Mouse (Mus musculus): Measurements from ENCODE around the gene Lsamp. TPM values are rescaled to one million over a fixed set of nuclear protein-coding genes. Genes with fewer than 3 reads are reported as not detected.

Gene Lsamp
- polyA plus RNA-seq, 1 experiment from 2014 or later, result 1.3 TPM

DNA sequence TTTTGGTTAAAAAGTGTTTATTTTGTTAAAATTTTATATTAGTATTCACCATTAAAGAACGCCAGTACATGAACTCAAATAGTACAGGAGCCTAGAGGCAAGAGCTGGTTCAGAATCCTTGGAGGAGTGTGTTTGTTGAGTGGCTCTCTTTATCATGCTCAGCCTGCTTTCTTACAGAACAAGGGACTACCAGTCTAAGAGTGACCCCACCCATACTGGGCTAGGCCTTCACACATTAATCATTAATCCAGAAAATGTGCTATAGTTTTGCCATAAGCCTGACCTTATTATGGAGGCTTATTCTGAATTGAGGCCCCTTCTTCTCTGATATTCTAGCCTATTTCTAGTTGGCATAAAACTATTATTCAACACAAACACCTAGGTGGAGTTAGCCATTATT, 52.6 kb downstream of the Lsamp start:
- DNase-seq (ENCODE audit: low spot score) (no peak), ATAC-seq (replicated peaks; ENCODE audit: low FRiP score) (no peak)
- H3K9ac ChIP-seq (ENCODE audit: low read depth, low read length), result no peak overlapping the region
- no peaks in the 10 kb centered on the region for H3K9me3 ChIP-seq (ENCODE audit: control insufficient read depth, low read length)
- no peaks in the 10 kb centered on the region for H3K4me1 ChIP-seq (replicated peaks; ENCODE audit: control insufficient read depth, insufficient read depth, low read length)
- no peaks in the 10 kb centered on the region for H3K36me3 ChIP-seq (ENCODE audit: control insufficient read depth, insufficient read depth, low read length)
- H3K27me3 ChIP-seq (replicated peaks; ENCODE audit: control insufficient read depth, insufficient read depth, low read length), result no peaks in the 10 kb centered on the region
- no peak overlapping the region for H3K4me3 ChIP-seq (ENCODE audit: low read depth, low read length)
- WGBS, result 84% methylated on average over 1 of the region's 1 CpGs
- H3K4me2 ChIP-seq, result no peak overlapping the region
- H3K27ac ChIP-seq (ENCODE audit: low read depth, low read length), result no peak overlapping the region

DNA sequence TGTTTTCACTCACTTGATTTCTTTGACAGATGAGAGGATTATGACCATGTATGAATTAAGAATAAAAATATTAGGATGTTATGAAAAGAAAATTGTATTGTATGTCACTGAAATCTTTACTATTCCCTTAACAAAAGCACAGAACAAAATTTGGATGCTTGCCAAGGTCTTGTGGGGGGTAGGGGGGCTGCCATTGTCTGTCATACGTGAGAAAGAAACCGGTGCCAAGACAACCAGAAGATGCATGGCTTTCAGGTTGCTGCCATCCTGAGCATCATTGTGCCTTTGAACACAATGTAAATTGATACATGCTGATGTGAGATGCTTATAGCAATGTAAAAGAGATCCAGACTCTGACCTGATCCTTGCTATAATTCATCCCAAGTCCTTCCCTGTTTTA, 75.4 kb downstream of the Lsamp start:
- Histone ChIP-seq H3K27ac (ENCODE audit: low read depth, low read length) (no peak overlapping the region), H3K4me1 (replicated peaks; ENCODE audit: control insufficient read depth, insufficient read depth, low read length) (no peaks in the 10 kb centered on the region)
- no peak for DNase-seq (ENCODE audit: low spot score)

DNA sequence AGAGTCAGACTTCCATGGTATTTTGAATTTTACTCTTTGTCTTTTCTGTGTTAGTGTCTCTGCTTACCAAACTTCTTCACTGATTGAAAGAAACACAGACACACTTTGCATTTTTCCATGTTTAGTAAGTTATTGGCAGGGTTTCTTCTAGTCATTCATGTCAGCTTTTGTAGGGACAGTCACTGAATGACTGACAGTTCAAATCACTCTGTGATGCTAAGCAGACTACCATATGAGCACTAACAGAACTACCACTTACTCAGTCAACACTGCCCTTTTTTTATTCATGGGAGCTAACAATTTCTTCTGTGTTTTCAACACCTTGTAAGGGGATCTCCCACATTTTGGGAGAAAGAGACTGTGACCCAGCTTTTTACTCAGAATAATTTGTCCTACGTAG, 75.8 kb downstream of the Lsamp start:
- H3K4me3 ChIP-seq (ENCODE audit: low read depth, low read length), result no peak overlapping the region
- H3K9me3 ChIP-seq (ENCODE audit: control insufficient read depth, low read length), result no peaks in the 10 kb centered on the region
- no peaks in the 10 kb centered on the region for H3K27me3 ChIP-seq (replicated peaks; ENCODE audit: control insufficient read depth, insufficient read depth, low read length)
- DNase-seq (ENCODE audit: low spot score) (no peak), ATAC-seq (replicated peaks; ENCODE audit: low FRiP score) (no peak)
- 76% methylated on average over 1 of the region's 1 CpGs for WGBS
- H3K4me1 ChIP-seq (replicated peaks; ENCODE audit: control insufficient read depth, insufficient read depth, low read length), result no peaks in the 10 kb centered on the region
- H3K4me2 ChIP-seq, result no peak overlapping the region
- no peak overlapping the region for H3K9ac ChIP-seq (ENCODE audit: low read depth, low read length)
- no peak overlapping the region for H3K27ac ChIP-seq (ENCODE audit: low read depth, low read length)
- H3K36me3 ChIP-seq (ENCODE audit: control insufficient read depth, insufficient read depth, low read length), result no peaks in the 10 kb centered on the region

More for the DNA sequence above, 75.4 kb downstream of the Lsamp start:
- Histone ChIP-seq H3K36me3 (ENCODE audit: control insufficient read depth, insufficient read depth, low read length) (no peaks in the 10 kb centered on the region), H3K27me3 (replicated peaks; ENCODE audit: control insufficient read depth, insufficient read depth, low read length) (no peaks in the 10 kb centered on the region), H3K9ac (ENCODE audit: low read depth, low read length) (no peak overlapping the region), H3K4me3 (ENCODE audit: low read depth, low read length) (no peak overlapping the region), H3K4me2 (no peak overlapping the region), H3K9me3 (ENCODE audit: control insufficient read depth, low read length) (no peaks in the 10 kb centered on the region)
- ATAC-seq (replicated peaks; ENCODE audit: low FRiP score), result no peak
- WGBS, result 71% methylated on average over 2 of the region's 2 CpGs

DNA sequence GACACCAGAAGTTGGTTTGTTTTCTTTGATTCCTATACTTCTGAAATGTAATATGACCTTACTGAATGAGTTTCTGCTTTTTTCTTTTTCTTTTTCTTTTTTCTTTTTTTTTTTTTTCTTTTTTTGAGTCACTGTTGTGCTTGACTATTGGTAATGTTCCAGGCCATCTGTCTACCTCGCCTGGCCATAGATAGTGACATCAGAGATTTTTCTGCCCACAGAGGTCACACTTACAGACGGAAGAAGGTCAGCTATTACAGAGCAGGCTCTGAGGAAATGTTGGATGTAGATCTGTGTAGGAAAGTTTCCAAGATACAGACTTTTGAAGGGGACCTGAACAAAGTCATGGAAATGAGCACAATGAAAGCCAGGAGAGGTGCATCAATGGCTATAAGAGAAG, 76.3 kb downstream of the Lsamp start:
- no peak overlapping the region for H3K27ac ChIP-seq (ENCODE audit: low read depth, low read length)
- ATAC-seq (replicated peaks; ENCODE audit: low FRiP score), result no peak
- no peaks in the 10 kb centered on the region for H3K36me3 ChIP-seq (ENCODE audit: control insufficient read depth, insufficient read depth, low read length)
- no peak overlapping the region for H3K4me3 ChIP-seq (ENCODE audit: low read depth, low read length)
- H3K4me2 ChIP-seq, result no peak overlapping the region
- H3K9me3 ChIP-seq (ENCODE audit: control insufficient read depth, low read length), result no peaks in the 10 kb centered on the region
- no peak overlapping the region for H3K9ac ChIP-seq (ENCODE audit: low read depth, low read length)
- H3K4me1 ChIP-seq (replicated peaks; ENCODE audit: control insufficient read depth, insufficient read depth, low read length), result no peaks in the 10 kb centered on the region
- no peak for DNase-seq (ENCODE audit: low spot score)
- WGBS, result 53% methylated on average over 2 of the region's 2 CpGs
- no peaks in the 10 kb centered on the region for H3K27me3 ChIP-seq (replicated peaks; ENCODE audit: control insufficient read depth, insufficient read depth, low read length)

DNA sequence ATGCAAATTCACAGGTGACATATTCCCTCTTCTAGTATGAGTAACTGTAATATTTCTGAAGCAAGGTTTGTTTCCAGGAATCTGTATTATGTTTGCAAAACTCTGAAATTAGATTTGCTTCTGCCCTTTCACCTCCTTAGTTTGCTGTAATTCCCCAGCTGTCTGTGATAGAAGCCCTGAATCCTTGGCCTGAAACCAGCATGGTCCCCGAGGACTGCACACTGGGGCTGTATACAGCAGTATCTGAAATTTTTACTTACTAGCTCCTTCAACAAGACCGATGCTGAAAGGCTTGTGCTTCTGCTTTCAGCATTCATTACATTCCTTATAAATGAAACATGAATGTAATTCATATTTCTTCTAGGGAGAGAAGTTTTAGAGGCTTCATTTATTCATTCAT, 91.4 kb downstream of the Lsamp start:
- ATAC-seq (replicated peaks; ENCODE audit: low FRiP score), result no peak
- Histone ChIP-seq H3K27me3 (replicated peaks; ENCODE audit: control insufficient read depth, insufficient read depth, low read length) (no peaks in the 10 kb centered on the region), H3K9ac (ENCODE audit: low read depth, low read length) (no peak overlapping the region), H3K4me2 (no peak overlapping the region), H3K36me3 (ENCODE audit: control insufficient read depth, insufficient read depth, low read length) (no peaks in the 10 kb centered on the region), H3K9me3 (ENCODE audit: control insufficient read depth, low read length) (no peaks in the 10 kb centered on the region), H3K27ac (ENCODE audit: low read depth, low read length) (no peak overlapping the region), H3K4me3 (ENCODE audit: low read depth, low read length) (no peak overlapping the region), H3K4me1 (replicated peaks; ENCODE audit: control insufficient read depth, insufficient read depth, low read length) (no peaks in the 10 kb centered on the region)
- no peak for DNase-seq (ENCODE audit: low spot score)
- 76% methylated on average over 2 of the region's 2 CpGs for WGBS

DNA sequence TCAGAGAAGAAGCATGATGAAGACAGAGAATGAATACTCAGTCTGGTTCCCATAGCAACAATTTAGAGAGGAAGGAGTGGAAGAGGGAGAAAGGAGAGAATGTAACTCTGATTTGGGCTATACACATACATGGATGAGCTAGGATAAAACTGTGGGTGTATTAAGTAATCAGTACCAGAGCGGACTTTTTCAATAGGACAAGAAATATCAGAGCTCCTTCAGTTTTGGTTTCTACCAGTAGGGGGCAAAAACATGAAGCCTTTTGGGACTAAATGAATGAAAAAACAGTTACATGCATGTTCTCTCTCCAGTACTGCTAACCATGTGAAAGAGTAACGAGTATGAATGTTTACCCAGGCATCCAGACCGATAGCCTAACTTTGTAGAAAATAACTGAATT, 96.1 kb downstream of the Lsamp start:
- H3K27me3 ChIP-seq (replicated peaks; ENCODE audit: control insufficient read depth, insufficient read depth, low read length), result no peaks in the 10 kb centered on the region
- no peak overlapping the region for H3K9ac ChIP-seq (ENCODE audit: low read depth, low read length)
- WGBS, result 73% methylated on average over 3 of the region's 3 CpGs
- H3K4me2 ChIP-seq, result no peak overlapping the region
- no peak overlapping the region for H3K27ac ChIP-seq (ENCODE audit: low read depth, low read length)
- H3K4me1 ChIP-seq (replicated peaks; ENCODE audit: control insufficient read depth, insufficient read depth, low read length), result no peaks in the 10 kb centered on the region
- H3K9me3 ChIP-seq (ENCODE audit: control insufficient read depth, low read length), result no peaks in the 10 kb centered on the region
- ATAC-seq (replicated peaks; ENCODE audit: low FRiP score) (no peak), DNase-seq (ENCODE audit: low spot score) (no peak)
- no peaks in the 10 kb centered on the region for H3K36me3 ChIP-seq (ENCODE audit: control insufficient read depth, insufficient read depth, low read length)
- H3K4me3 ChIP-seq (ENCODE audit: low read depth, low read length), result no peak overlapping the region

DNA sequence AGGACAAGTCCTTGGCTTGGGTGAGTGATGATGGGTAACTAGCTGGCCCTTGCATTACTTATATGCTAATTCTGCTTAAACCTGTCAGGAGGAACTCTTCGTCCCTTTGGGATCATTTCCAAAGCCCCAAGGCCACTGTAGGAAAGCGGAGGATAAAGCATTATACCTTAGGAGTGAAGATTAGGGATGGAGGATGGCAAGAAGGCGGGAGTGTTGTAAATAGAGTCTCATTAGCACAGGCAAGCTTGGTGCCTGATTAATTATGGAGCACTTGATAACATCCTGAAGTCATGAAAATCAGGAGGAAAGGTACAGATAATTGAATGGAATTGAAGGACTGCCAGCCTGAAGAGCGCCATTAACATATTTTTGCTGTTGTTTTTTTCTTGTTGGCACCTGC, 120.2 kb downstream of the Lsamp start:
- Histone ChIP-seq H3K4me2 (no peak overlapping the region), H3K9me3 (ENCODE audit: control insufficient read depth, low read length) (no peaks in the 10 kb centered on the region; the same call in 1 of the 2 replicates), H3K4me3 (ENCODE audit: low read depth, low read length) (no peak overlapping the region), H3K9ac (ENCODE audit: low read depth, low read length) (no peak overlapping the region), H3K4me1 (replicated peaks; ENCODE audit: control insufficient read depth, insufficient read depth, low read length) (no peaks in the 10 kb centered on the region), H3K36me3 (ENCODE audit: control insufficient read depth, insufficient read depth, low read length) (no peaks in the 10 kb centered on the region), H3K27me3 (replicated peaks; ENCODE audit: control insufficient read depth, insufficient read depth, low read length) (no peaks in the 10 kb centered on the region), H3K27ac (ENCODE audit: low read depth, low read length) (no peak overlapping the region)
- ATAC-seq (replicated peaks; ENCODE audit: low FRiP score) (no peak), DNase-seq (ENCODE audit: low spot score) (no peak)
- 52% methylated on average over 4 of the region's 4 CpGs for WGBS

DNA sequence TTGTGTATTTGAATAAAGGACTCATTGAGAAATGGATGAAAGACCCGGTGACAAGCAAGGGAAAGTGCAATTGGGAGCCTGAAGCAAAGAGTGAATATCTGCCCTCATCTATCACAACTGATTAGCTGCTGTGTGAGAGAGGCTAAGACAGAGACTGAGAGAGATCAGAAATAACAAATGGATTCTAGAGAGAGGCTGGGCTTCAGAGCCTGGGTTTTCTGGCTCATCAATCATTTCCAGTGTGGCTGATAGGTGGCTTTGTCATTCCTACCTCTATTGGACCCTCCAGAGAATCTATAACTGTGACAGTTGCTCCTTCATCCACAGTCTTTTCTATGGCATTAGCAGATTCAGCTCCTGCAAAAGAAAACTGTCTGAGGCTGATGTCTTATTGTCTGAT, 198.8 kb downstream of the Lsamp start:
- no peak overlapping the region for H3K4me3 ChIP-seq (ENCODE audit: low read depth, low read length)
- no peaks in the 10 kb centered on the region for H3K36me3 ChIP-seq (ENCODE audit: control insufficient read depth, insufficient read depth, low read length)
- no peaks in the 10 kb centered on the region for H3K4me1 ChIP-seq (replicated peaks; ENCODE audit: control insufficient read depth, insufficient read depth, low read length)
- H3K27ac ChIP-seq (ENCODE audit: low read depth, low read length), result no peak overlapping the region
- no peak overlapping the region for H3K9ac ChIP-seq (ENCODE audit: low read depth, low read length)
- no peak for ATAC-seq (replicated peaks; ENCODE audit: low FRiP score)
- no peak overlapping the region for H3K4me2 ChIP-seq
- no peak for DNase-seq (ENCODE audit: low spot score)
- no peaks in the 10 kb centered on the region for H3K9me3 ChIP-seq (ENCODE audit: control insufficient read depth, low read length)
- no peaks in the 10 kb centered on the region for H3K27me3 ChIP-seq (replicated peaks; ENCODE audit: control insufficient read depth, insufficient read depth, low read length)
- WGBS, result 65% methylated on average over 1 of the region's 1 CpGs

DNA sequence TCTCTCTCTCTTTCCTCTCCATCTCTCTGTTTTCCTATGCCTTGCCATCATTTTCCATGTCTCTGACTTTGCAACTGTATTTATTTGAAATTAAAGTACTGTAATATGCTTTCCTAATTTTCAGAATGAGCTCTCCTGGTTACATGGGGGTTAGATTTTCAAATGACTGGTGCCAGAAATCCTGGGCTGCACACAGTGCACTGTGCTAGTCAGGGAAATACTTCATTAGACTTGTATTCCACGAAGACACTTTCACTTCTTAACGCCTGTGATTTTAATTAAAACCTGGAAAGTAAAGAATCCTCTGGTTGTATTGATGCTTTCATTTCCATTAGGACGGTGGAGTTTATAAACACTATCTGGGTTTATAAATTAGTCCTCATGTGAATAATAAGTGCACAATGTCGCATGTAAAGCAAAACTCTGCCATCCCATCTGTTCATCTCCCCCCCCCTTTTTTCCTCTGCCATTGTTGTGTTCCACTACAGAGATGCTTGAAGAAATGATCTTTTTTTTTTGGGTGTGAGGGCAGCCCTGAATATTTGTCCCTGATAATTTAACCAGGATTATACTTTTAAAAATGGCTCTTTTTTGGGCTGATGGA, 203.9 kb downstream of the Lsamp start:
- no peaks in the 10 kb centered on the region for H3K9me3 ChIP-seq (ENCODE audit: control insufficient read depth, low read length)
- WGBS, result 69% methylated on average over 4 of the region's 4 CpGs
- no peak overlapping the region for H3K9ac ChIP-seq (ENCODE audit: low read depth, low read length)
- H3K27ac ChIP-seq (ENCODE audit: low read depth, low read length), result no peak overlapping the region
- DNase-seq (ENCODE audit: low spot score) (no peak), ATAC-seq (replicated peaks; ENCODE audit: low FRiP score) (no peak)
- H3K36me3 ChIP-seq (ENCODE audit: control insufficient read depth, insufficient read depth, low read length), result no peaks in the 10 kb centered on the region
- no peak overlapping the region for H3K4me3 ChIP-seq (ENCODE audit: low read depth, low read length)
- H3K4me2 ChIP-seq, result no peak overlapping the region
- H3K27me3 ChIP-seq (replicated peaks; ENCODE audit: control insufficient read depth, insufficient read depth, low read length), result no peaks in the 10 kb centered on the region
- H3K4me1 ChIP-seq (replicated peaks; ENCODE audit: control insufficient read depth, insufficient read depth, low read length), result no peaks in the 10 kb centered on the region
